Mouse (Mus musculus) lung, postnatal 0 days (tissue): Measurements from ENCODE around the gene Klf12. TPM values are rescaled to one million over a fixed set of nuclear protein-coding genes. Genes with fewer than 3 reads are reported as not detected.
"Not testable (repeated sequence)": the region's sequence is repeated elsewhere in the genome, so short reads cannot be mapped to it uniquely, and the experiment has no call there.

Experiments used
- ATAC-seq: fragments of 200-750 bp; cut with Nextera tagmentation; 2 replicates; pipeline ENCODE4 v1.8.0; 2017; ENCODE audit warnings: moderate library complexity
- DNase-seq: peaks from one replicate; pipeline ENCODE4 v3.0.0-alpha.2; 2016; ENCODE audit warnings: low spot score
- H3K27ac ChIP-seq: fragments of 300-500 bp; sonication (generic); 2 replicates; pipeline ENCODE4 v1.5.1; 2014; ENCODE audit warnings: antibody characterized with exemption, mild to moderate bottlenecking, low read length, mixed read lengths
- H3K27me3 ChIP-seq: fragments of 300-500 bp; sonication (generic); replicated peaks from 2 replicates; pipeline ENCODE4 v1.6.1; 2014; ENCODE audit warnings: low read length, mixed read lengths; ENCODE audit not compliant: insufficient read depth
- H3K36me3 ChIP-seq: fragments of 300-500 bp; sonication (generic); 2 replicates; pipeline ENCODE4 v1.6.1; 2014; ENCODE audit warnings: low read length, mixed read lengths; ENCODE audit not compliant: insufficient read depth
- H3K4me1 ChIP-seq: fragments of 300-500 bp; sonication (generic); 2 replicates; pipeline ENCODE4 v1.6.1; 2014; ENCODE audit warnings: antibody characterized with exemption, low read depth, low read length, mixed read lengths; ENCODE audit not compliant: insufficient read depth
- H3K4me2 ChIP-seq: fragments of 300-500 bp; sonication (generic); replicated peaks from 2 replicates; pipeline ENCODE4 v1.6.1; 2014; ENCODE audit warnings: low read depth, mild to moderate bottlenecking, low read length, moderate library complexity, mixed read lengths
- H3K4me3 ChIP-seq: fragments of 300-500 bp; sonication (generic); 2 replicates; pipeline ENCODE4 v1.5.1; 2014; ENCODE audit warnings: low read depth, low read length
- H3K9ac ChIP-seq: fragments of 300-500 bp; sonication (generic); replicated peaks from 2 replicates; pipeline ENCODE4 v1.6.1; 2014; ENCODE audit warnings: low read depth, mild to moderate bottlenecking
- H3K9me3 ChIP-seq: fragments of 300-500 bp; sonication (generic); 2 replicates; pipeline ENCODE4 v1.6.1; 2016; ENCODE audit warnings: low read length, mixed read lengths
- CTCF ChIP-seq: IDR thresholded peaks from 2 replicates; pipeline ENCODE4 v1.5.1; 2016; ENCODE audit warnings: antibody characterized with exemption, mild to moderate bottlenecking
- EP300 ChIP-seq: IDR thresholded peaks from 2 replicates; pipeline ENCODE4 v1.6.1; 2016; ENCODE audit warnings: antibody characterized with exemption, mild to moderate bottlenecking, control low read depth
- WGBS: fragments of 180-500 bp; shearing (Covaris S2); extraction: QIAGEN DNeasy Blood & Tissue Kit; methylation state at CpG from one replicate; pipeline ENCODE4 v1.1.7; 2014; 5-methylcytosine and 5-hydroxymethylcytosine counted together
- polyA plus RNA-seq: library from polyadenylated mRNA; unstranded; fragments of >200 nt; fragmentation: Nextera tagmentation; extraction: Ambion mirVana; gene quantifications from 2 replicates; pipeline ENCODE4 v1.2.1, GENCODE M21; 2015

Gene Klf12
- polyA plus RNA-seq, 1 experiment from 2014 or later, result 5.2 TPM

- Histone ChIP-seq H3K27me3 (no peaks in the 10 kb centered on the region), H3K36me3 (no peaks in the 10 kb centered on the region), H3K4me1 (no peaks in the 10 kb centered on the region; the same call in 1 of the 2 replicates), H3K9ac (no peak overlapping the region), H3K4me3 (no peak overlapping the region), H3K9me3 (no peaks in the 10 kb centered on the region), H3K27ac (peak overlapping the region; percentile 57; the same call in 1 of the 2 replicates), H3K4me2 (no peak overlapping the region)
- TF ChIP-seq EP300 (peak; percentile 33; the same call in 1 of the 2 replicates), CTCF (no peak)
- DNase-seq (peak; percentile 85), ATAC-seq (peak; percentile 78)
- WGBS, result 29% methylated on average over 4 of the region's 4 CpGs
These were observed 399.4 kb downstream of the Klf12 start for GRCm38 (mm10) chr14:99885128-99885527.

- DNase-seq (peak; percentile 13), ATAC-seq (no peak)
- Histone ChIP-seq H3K36me3 (no peaks in the 10 kb centered on the region), H3K27me3 (no peaks in the 10 kb centered on the region), H3K4me2 (no peak overlapping the region), H3K4me1 (no peaks in the 10 kb centered on the region), H3K9me3 (no peaks in the 10 kb centered on the region), H3K27ac (no peak overlapping the region), H3K9ac (no peak overlapping the region), H3K4me3 (no peak overlapping the region)
- no peak for TF ChIP-seq CTCF
- no peak for TF ChIP-seq EP300
- WGBS, result 66% methylated on average over 5 of the region's 5 CpGs
These were observed 407.5 kb downstream of the Klf12 start for GRCm38 (mm10) chr14:99876791-99877578.

- Histone ChIP-seq H3K9me3 (no peaks in the 10 kb centered on the region), H3K27me3 (no peaks in the 10 kb centered on the region), H3K9ac (no peak overlapping the region), H3K4me1 (no peaks in the 10 kb centered on the region), H3K4me3 (no peak overlapping the region), H3K36me3 (no peaks in the 10 kb centered on the region), H3K4me2 (no peak overlapping the region), H3K27ac (no peak overlapping the region)
- DNase-seq (peak; percentile 51), ATAC-seq (peak; percentile 53; the same call in 1 of the 2 replicates)
- 60% methylated on average over 5 of the region's 5 CpGs for WGBS
- no peak for TF ChIP-seq CTCF
- TF ChIP-seq EP300, result no peak
These were observed 410.8 kb downstream of the Klf12 start for GRCm38 (mm10) chr14:99873725-99874124.

GRCm38 (mm10) chr14:99856158-99857011, 428.1 kb downstream of the Klf12 start:
- no peaks in the 10 kb centered on the region for H3K9me3 ChIP-seq
- peaks cover 3% of the 10 kb centered on the region; the same call in 1 of the 2 replicates for H3K4me1 ChIP-seq
- H3K27ac ChIP-seq, result no peak overlapping the region
- 38% methylated on average over 14 of the region's 14 CpGs for whole genome bisulfite sequencing
- H3K4me3 ChIP-seq, result no peak overlapping the region
- no peak for TF ChIP-seq EP300
- TF ChIP-seq CTCF, result no peak
- DNase-seq (no peak), ATAC-seq (no peak)
- H3K4me2 ChIP-seq, result no peak overlapping the region
- no peak overlapping the region for H3K9ac ChIP-seq
- H3K36me3 ChIP-seq, result no peaks in the 10 kb centered on the region
- no peaks in the 10 kb centered on the region for H3K27me3 ChIP-seq

- H3K9ac ChIP-seq, H3K9me3 ChIP-seq, H3K4me2 ChIP-seq, H3K4me3 ChIP-seq, H3K27me3 ChIP-seq, H3K4me1 ChIP-seq, H3K27ac ChIP-seq, DNase-seq, ATAC-seq, H3K36me3 ChIP-seq: not testable (repeated sequence)
These were observed 430.0 kb downstream of the Klf12 start for GRCm38 (mm10) chr14:99854467-99854807.

- H3K4me3 ChIP-seq, H3K36me3 ChIP-seq, H3K9me3 ChIP-seq, DNase-seq, H3K4me2 ChIP-seq, H3K27ac ChIP-seq, H3K4me1 ChIP-seq, ATAC-seq, H3K9ac ChIP-seq, H3K27me3 ChIP-seq: not testable (repeated sequence)
- 63% methylated on average over 4 of the region's 4 CpGs for WGBS
These were observed 430.6 kb downstream of the Klf12 start for GRCm38 (mm10) chr14:99853769-99854466.
